Mouse (Mus musculus): Measurements from ENCODE around the gene Jph2.

Gene Jph2

GRCm38 (mm10) chr2:163303037-163303436, 94.8 kb downstream of the Jph2 start:
- TF ChIP-seq POU5F1 (IDR thresholded peaks at IDR 0.05; ENCODE audit: borderline replicate concordance, low read length) (no peak), CTCF (conservative IDR thresholded peaks at IDR 0.05; ENCODE audit: low read length) (no peak), NANOG (IDR thresholded peaks at IDR 0.05; ENCODE audit: borderline replicate concordance, low read length) (no peak)
- no peak overlapping the region for H3K4me3 ChIP-seq (replicated peaks; ENCODE audit: low read length)
- H3K36me3 ChIP-seq (ENCODE audit: insufficient read depth, low read length), result no peaks in the 10 kb centered on the region
- peaks cover 37% of the 10 kb centered on the region for H3K27me3 ChIP-seq (ENCODE audit: insufficient read depth, low read length)
- peaks cover 23% of the 10 kb centered on the region for H3K4me1 ChIP-seq (replicated peaks; ENCODE audit: low read depth, low read length)
- no peaks in the 10 kb centered on the region for H3K9me3 ChIP-seq (ENCODE audit: low read length)

DNA sequence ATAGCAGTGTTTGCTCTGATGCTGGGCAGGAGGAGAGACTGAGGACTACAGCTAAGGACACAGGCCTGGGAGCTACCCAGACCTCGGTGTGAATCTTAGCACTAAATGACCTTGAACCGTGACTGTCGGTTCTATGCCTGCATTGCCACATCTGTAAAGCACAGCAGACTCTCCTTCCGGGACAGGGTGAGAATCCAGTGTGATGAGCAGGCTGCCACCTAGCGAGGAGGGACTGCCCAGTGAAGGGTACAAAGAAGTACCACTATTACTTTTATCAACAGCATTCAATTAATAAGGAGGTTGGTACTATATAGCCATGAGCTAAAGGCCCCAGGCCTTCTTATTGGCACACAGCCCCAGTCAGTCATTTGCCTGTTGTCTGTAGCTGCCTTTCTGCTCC, 96.2 kb downstream of the Jph2 start:
- peaks cover 22% of the 10 kb centered on the region for H3K4me1 ChIP-seq (replicated peaks; ENCODE audit: low read depth, low read length)
- H3K27me3 ChIP-seq (ENCODE audit: insufficient read depth, low read length), result peaks cover 44% of the 10 kb centered on the region
- no peaks in the 10 kb centered on the region for H3K36me3 ChIP-seq (ENCODE audit: insufficient read depth, low read length)
- H3K9me3 ChIP-seq (ENCODE audit: low read length), result no peaks in the 10 kb centered on the region
- no peak overlapping the region for H3K4me3 ChIP-seq (replicated peaks; ENCODE audit: low read length)
- TF ChIP-seq POU5F1 (IDR thresholded peaks at IDR 0.05; ENCODE audit: borderline replicate concordance, low read length) (no peak), NANOG (IDR thresholded peaks at IDR 0.05; ENCODE audit: borderline replicate concordance, low read length) (no peak), CTCF (conservative IDR thresholded peaks at IDR 0.05; ENCODE audit: low read length) (no peak)

DNA sequence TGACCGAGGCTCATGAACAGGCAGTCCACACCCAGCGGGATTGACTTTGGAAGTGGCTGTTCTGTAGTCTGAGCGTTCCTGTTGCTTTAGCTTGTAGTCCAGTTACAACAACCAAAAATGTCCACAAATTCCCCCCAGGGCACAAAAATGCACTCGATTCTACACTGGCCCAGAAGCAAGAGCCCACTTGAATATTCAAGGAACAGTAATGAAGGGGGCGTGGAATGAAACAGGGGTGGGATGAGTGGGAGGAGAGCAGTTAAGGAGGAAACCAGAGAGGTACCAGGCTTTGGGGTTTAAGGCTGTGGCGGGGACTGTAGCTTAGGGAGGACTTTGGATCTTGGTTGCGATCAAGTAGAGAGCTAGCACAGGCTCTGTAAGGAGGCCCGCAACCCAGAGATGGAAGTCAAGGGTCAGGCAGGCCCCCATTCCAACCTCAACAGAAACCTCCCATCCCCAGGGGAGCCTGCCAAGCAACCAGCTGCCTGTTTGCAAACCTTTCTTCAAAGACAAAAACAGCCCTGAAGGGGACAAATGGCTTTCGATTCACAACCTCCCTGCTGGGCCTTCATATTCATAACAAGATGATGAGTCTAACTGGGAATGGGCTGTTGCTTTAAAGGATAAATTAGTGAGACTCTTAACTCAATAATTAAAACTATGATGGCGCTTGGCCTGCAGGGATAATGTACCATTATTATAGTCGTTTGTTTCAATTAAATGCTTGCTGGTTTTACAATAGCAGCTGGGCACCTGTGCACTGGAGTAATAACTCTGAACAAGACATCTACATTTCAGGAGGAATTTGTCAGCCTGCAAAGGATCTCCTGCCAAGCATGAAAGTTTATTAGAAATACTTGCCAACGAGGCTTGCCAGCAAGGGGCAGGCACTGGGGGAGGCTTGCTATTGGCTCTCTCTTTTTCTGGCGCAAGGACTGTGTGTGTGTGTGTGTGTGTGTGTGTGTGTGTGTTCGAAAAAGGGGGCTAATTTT, 97.4 kb downstream of the Jph2 start:
- Histone ChIP-seq H3K4me1 (replicated peaks; ENCODE audit: low read depth, low read length) (peaks cover 22% of the 10 kb centered on the region), H3K27me3 (ENCODE audit: insufficient read depth, low read length) (peaks cover 46% of the 10 kb centered on the region), H3K9me3 (ENCODE audit: low read length) (no peaks in the 10 kb centered on the region), H3K36me3 (ENCODE audit: insufficient read depth, low read length) (no peaks in the 10 kb centered on the region), H3K4me3 (replicated peaks; ENCODE audit: low read length) (0 out of 2 replicates have a peak overlapping the region, but pooled peaks have one; percentile 20)
- TF ChIP-seq POU5F1 (IDR thresholded peaks at IDR 0.05; ENCODE audit: borderline replicate concordance, low read length) (no peak), CTCF (conservative IDR thresholded peaks at IDR 0.05; ENCODE audit: low read length) (no peak), NANOG (IDR thresholded peaks at IDR 0.05; ENCODE audit: borderline replicate concordance, low read length) (peak; percentile 33; the same call in 1 of the 2 replicates)

DNA sequence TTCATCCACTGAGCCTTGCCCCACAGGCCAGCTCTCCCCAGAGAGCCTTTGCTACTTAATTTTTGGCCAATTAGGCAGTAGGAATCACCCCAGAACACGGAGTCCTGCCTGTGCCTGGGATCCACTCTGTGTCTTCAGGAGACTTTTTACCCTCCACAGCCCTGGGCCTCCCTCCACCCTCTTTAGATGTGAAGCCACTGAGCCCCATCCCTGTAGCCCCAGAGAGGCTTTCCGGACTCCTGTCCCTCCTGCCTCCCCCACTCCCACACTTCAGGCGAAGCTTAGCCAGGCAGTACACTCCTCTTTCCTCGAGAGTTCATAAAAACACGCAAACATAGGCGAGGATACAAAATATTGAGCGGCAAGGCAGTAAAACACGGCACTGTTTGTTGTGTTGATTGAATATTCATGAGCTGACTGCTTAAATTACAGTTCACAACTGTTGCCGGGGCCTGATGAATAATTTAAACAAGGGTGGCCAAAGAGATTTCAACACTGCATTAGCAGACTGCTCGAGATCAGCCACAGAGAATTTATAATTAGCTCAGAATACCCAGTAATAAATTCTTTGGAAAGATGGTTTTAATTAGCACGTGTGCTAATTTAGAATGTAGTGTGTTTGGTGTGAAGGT, 100.7 kb downstream of the Jph2 start:
- Histone ChIP-seq H3K4me3 (replicated peaks; ENCODE audit: low read length) (no peak overlapping the region), H3K9me3 (ENCODE audit: low read length) (no peaks in the 10 kb centered on the region), H3K27me3 (ENCODE audit: insufficient read depth, low read length) (peaks cover 33% of the 10 kb centered on the region; the same call in 1 of the 2 replicates), H3K4me1 (replicated peaks; ENCODE audit: low read depth, low read length) (peaks cover 22% of the 10 kb centered on the region), H3K36me3 (ENCODE audit: insufficient read depth, low read length) (no peaks in the 10 kb centered on the region)
- TF ChIP-seq CTCF (conservative IDR thresholded peaks at IDR 0.05; ENCODE audit: low read length), result no peak
- no peak for TF ChIP-seq NANOG (IDR thresholded peaks at IDR 0.05; ENCODE audit: borderline replicate concordance, low read length)

GRCm38 (mm10) chr2:163288881-163289379, 108.9 kb downstream of the Jph2 start:
- Histone ChIP-seq H3K4me3 (replicated peaks; ENCODE audit: low read length) (0 out of 2 replicates have a peak overlapping the region, but pooled peaks have one; percentile 20), H3K27me3 (ENCODE audit: insufficient read depth, low read length) (peaks cover 34% of the 10 kb centered on the region), H3K9me3 (ENCODE audit: low read length) (no peaks in the 10 kb centered on the region), H3K4me1 (replicated peaks; ENCODE audit: low read depth, low read length) (peaks cover 34% of the 10 kb centered on the region), H3K36me3 (ENCODE audit: insufficient read depth, low read length) (no peaks in the 10 kb centered on the region)
- no peak for TF ChIP-seq CTCF (conservative IDR thresholded peaks at IDR 0.05; ENCODE audit: low read length)
- peak; percentile 70; the same call in 1 of the 2 replicates for TF ChIP-seq NANOG (IDR thresholded peaks at IDR 0.05; ENCODE audit: borderline replicate concordance, low read length)
- no peak for TF ChIP-seq POU5F1 (IDR thresholded peaks at IDR 0.05; ENCODE audit: borderline replicate concordance, low read length)
